Mouse (Mus musculus): ENCODE data around the gene Lrrc34.

Gene Lrrc34

GRCm38 (mm10) chr3:30647440-30648090 lies at the start of gene Lrrc34:
Lrrc34 (minus strand) TSS chr3:30647869.
- no peak for DNase-seq (ENCODE audit: low spot score in 2 of 2)

DNA sequence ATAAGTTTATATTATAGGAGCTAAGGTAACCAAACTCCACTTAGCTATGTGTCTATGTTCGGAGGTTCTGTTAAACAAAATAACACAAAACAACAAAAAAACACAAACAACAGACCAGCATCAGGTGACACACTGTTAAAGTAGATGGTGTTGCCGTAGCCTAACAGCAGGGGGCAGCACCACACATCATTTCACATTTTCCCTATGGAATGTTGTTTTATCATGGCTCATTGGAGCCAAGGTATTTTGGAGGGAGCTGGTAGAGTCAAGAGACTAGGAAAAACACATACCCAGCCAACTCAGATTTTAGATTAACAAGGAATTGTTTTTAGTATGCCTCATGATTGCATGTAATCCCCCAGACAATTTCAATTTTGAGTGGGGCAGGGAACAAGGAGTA lies 48.7 kb upstream of the Lrrc34 start:
- DNase-seq (ENCODE audit: low spot score in 2 of 2): peak; percentile 18 to 37

DNA sequence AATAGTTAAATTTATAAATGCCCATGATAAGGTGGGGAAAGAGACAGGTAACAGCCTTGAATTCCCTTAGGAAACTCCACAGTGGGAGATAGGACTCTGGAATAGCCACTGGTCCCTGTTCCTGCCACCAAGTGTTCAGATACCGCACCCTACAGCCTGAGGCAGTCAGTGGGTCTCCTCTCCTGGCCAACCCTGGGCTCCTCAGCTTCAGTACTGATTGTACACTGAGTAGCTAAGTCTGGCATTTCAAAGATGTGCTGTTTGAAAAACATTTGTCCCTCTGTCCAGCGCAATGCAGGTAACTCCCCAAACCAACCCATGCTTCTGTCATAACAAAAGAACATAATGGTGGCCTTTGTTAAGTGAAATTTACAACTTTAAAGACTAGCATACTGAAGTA lies 48.0 kb upstream of the Lrrc34 start:
- no peak for DNase-seq (ENCODE audit: low spot score in 2 of 2)

DNA sequence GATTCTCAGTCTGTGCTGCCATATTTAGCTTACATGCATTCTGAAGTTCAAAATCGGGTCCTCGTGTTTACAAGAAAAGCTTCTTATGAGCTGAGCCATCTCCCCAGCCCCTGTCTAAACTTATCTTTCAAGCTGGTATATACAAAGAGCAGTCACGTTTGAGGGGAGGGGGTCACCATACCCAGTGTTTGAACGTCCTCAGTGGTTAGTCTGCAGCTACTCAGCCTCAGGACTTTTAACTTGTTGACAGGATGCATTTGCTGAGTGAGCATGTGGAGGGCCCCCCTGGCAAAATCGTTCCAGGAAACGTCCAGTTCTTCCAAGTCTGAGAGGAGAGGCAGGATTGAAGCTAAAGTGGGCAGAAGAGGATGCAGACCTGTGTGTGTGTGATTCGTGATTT lies 43.3 kb upstream of the Lrrc34 start:
- DNase-seq (ENCODE audit: low spot score in 2 of 2): no peak

DNA sequence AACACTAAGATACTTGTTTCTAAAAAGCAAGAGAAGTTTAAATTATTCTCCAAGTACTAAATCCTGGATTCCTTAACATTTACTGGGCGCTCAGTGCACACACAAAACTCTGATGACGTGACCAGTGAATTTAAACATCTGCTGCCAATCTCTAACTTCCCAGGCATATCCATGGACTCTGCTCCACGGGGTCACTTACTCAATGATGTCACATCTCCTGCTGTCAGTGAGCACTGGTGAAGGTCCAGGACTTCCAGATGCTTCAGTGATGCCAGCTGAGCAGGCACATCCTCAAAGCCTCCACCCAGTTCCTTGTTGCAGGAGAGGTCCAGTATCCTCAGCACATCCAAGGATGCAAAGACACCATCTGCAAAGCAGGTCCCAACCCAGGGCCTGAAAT lies 39.5 kb upstream of the Lrrc34 start:
- DNase-seq (ENCODE audit: low spot score in 2 of 2): no peak

DNA sequence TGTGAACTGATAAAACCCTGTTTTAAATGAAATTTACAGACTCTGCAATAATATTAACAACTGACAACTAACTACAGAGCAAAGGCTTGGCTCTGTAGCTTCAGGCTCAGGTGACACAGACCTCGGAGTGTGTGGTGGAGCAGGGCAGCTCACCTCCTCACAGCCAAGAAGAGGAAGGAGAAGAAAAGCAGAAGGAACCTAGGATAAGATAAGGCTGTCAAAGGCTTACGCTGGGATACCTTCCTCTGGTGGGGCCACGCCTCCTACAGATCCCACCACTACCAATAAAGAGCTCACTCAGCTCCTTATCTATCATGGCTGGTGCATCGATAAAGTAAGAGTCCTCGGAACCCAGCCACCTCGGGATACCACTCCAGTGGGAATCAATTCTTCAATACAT lies 35.5 kb upstream of the Lrrc34 start:
- no peak for DNase-seq (ENCODE audit: low spot score in 2 of 2)

- DNase-seq (ENCODE audit: low spot score in 2 of 2): no peak
Measured at GRCm38 (mm10) chr3:30658486-30658885, 10.8 kb upstream of the Lrrc34 start.

- DNase-seq (ENCODE audit: low spot score in 2 of 2): no peak
Measured at GRCm38 (mm10) chr3:30655937-30656336, 8.3 kb upstream of the Lrrc34 start.

DNA sequence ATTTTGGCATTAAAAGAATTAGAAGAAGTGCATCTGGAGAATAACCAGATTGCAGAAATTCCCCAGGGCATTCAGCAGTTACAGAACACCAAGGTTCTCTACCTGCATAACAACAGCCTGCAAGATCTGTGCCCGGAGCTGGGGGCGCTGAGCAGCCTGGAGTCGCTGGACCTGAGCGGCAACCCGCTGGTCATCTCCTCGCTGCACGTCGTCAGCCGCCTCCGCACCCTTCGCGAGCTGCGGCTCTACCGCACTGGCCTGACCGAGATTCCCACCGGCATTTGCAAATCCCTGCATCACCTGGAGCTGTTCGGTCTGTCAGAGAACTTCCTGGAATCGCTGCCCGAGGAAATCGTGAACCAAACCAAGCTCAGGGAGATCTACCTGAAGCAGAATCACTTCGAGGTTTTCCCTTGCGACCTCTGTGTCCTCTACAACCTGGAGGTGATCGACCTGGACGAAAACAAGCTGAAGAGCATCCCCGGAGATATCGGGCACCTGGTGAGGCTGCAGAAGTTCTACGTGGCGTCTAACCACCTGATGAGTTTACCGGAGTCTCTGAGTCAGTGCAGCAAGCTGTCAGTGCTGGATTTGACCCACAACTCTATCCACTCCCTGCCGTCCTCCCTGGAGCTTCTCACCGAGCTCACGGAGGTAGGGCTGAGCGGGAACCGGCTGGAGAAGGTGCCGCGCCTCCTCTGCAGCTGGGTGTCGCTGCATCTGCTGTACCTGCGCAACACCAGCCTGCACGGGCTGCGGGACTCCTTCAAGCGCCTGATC lies 2.6 kb upstream of the Lrrc34 start:
- no peak for DNase-seq (ENCODE audit: low spot score in 2 of 2)

DNA sequence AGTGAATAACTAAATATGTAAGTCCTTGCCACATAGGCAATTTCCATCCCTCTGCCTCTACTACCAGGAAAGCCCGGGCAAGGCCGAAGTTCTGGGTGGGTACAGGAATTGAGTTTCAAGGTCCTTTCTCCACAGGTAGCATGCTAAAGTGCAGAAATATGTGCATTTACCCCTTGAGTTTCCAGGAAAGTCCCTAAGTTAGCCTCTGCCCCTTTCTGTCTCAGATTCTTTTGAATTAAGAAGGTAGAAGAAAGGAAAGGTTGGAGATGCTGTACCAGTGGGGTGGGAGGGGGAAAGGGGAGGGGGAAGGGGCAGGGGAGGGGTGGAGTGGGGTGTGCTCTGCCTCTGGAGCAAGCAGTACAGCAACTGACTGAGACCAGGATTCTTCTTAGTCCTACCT lies 797 bp upstream of the Lrrc34 start:
- DNase-seq (ENCODE audit: low spot score in 2 of 2): no peak

- DNase-seq (ENCODE audit: low spot score in 2 of 2): no peak
Measured at GRCm38 (mm10) chr3:30646761-30647160, 908 bp downstream of the Lrrc34 start.

GRCm38 (mm10) chr3:30644207-30644606 lies 3.5 kb downstream of the Lrrc34 start, which contains the start of gene Lrriq4:
Lrriq4 (plus strand) TSS chr3:30644507.
- no peak for DNase-seq (ENCODE audit: low spot score in 2 of 2)

- no peak for DNase-seq (ENCODE audit: low spot score in 2 of 2)
Measured at GRCm38 (mm10) chr3:30635629-30636028, 12.0 kb downstream of the Lrrc34 start.

DNA sequence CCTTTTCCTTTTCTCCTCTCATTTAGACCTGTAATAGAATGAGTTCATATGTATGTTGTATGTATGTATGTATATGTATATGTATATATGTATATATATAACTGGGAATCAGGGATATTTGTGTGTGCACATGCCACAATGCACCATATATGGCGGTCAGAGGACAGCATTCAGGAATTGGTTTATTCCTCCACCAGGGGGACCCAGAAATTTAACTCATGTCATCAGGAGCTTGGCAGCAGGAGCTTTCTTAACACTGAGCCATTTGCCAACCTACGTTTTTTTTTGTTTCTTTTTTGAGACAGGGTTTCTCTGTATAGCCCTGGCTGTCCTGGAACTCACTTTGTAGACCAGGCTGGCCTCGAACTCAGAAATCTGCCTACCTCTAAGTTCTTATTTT lies 14.0 kb downstream of the Lrrc34 start:
- no peak for DNase-seq (ENCODE audit: low spot score in 2 of 2)

GRCm38 (mm10) chr3:30620132-30620531 lies 27.5 kb downstream of the Lrrc34 start:
- DNase-seq (ENCODE audit: low spot score in 2 of 2): no peak

DNA sequence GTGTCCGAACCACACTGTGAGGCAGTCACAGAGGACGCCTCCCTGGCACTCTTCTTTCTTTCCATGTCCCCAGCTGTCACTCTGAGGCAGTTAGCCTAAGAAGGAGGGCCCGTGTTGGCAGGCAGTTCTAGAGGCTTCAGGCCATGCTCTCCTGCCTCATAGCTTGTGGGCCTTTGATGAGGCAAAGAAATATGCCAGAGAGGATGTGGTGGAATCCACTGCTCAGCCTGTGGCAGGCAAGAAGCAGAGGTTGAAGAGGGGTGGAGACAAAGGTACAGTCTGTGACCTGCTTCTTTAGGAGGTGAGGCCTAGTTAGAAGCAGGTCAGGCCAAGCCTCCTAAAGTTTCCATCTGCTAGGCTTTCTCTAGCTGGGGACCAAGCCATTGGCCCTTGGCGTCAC lies 36.7 kb downstream of the Lrrc34 start:
- DNase-seq (ENCODE audit: low spot score in 2 of 2): no peak

DNA sequence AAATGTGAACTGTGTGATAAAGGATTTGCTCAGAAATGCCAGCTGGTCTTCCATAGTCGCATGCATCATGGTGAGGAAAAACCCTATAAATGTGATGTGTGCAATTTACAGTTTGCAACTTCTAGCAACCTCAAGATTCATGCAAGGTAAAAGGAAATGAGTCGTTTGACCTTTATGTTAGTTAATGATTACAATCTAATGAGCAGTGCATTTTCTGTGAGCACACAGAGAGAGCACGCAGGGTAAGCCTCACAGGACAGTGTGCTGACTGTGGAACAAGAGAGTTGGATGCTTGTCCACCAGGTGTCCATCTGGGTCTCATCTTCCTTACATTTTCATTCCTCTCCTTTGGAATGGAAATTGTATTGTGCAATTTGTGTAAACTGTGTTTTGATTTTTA lies 38.7 kb downstream of the Lrrc34 start:
- DNase-seq (ENCODE audit: low spot score in 2 of 2): no peak

DNA sequence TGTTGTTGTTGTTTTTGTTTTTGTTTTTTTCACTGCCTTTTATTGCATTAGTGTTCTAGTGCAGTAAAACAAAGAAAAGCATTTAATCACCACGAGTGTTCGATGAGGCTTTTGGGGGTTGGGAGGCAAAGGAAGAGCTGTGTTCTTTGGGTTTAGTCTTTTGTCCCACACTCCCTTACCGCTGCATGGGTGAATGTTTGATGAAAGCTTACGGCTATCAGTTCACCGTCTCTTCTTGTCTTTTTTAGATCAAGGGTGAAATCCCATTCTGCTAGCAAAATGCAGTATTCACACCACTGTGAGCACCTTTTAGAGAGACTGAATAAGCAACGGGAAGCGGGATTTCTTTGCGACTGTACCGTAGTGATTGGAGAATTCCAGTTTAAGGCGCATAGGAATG lies 44.4 kb downstream of the Lrrc34 start:
- DNase-seq (ENCODE audit: low spot score in 2 of 2): no peak

- DNase-seq (ENCODE audit: low spot score in 2 of 2): no peak
Measured at GRCm38 (mm10) chr3:30602740-30603098, 45.0 kb downstream of the Lrrc34 start.

- peak; percentile 96 to 97 for DNase-seq (ENCODE audit: low spot score in 2 of 2)
Measured at GRCm38 (mm10) chr3:30602065-30602739, 45.5 kb downstream of the Lrrc34 start, which contains the start of gene Mynn. Mynn (plus strand) TSS chr3:30602065.

DNA sequence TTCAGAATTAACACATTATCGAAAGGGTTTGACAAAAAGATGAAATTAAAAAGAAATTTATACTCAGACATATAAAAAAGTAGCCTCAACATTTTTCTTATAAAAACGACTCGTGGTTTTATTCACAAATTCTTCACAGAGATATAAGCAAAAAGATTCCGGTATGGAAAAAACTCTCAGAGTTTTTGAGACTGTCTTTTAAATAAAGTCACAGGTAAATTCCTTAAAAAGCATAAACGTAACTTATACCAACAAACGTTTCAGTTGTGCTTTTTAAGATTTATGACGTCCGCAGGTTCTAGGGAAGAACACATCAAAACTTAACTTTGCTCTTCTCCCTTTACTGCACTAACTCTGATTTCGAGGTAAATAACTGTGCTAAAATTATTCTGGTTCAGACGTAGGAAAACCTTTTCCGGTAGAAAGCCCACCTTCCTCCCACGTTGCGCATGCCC lies 46.0 kb downstream of the Lrrc34 start:
- DNase-seq (ENCODE audit: low spot score in 2 of 2): no peak

DNA sequence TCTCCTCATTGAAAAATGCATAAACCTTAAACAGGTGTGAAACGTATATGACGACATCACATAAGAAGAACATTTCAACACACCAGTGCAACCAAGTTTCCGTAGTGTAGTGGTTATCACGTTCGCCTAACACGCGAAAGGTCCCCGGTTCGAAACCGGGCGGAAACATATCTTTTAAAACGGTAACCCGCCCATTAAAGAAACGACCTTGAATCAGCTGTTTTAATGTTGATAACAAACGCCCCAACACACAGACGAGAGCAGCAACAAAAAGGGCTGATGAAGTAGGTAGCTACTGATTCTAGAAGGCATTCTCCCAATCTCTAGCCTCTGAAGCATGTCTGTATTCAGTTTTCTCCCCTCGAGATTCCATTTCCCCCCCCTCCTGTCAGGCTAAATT lies 46.5 kb downstream of the Lrrc34 start:
- DNase-seq (ENCODE audit: low spot score in 2 of 2): peak; percentile 80 to 82

GRCm38 (mm10) chr3:30600717-30601116 lies 47.0 kb downstream of the Lrrc34 start:
- peak; percentile 18 to 26 for DNase-seq (ENCODE audit: low spot score in 2 of 2)
